Mouse (Mus musculus) CH12.LX (cell line): ENCODE measurements at regions not wholly inside any gene's neighbourhood (a gene's known extent, or its start where the extent isn't known, plus 50 kb on each side); places are given as distances from the start of the nearest gene placed in this dataset.

ENCODE experiments used
- DNase-seq: peaks from one replicate; pipeline ENCODE4 v3.0.0-alpha.2; 2013; ENCODE audit errors: extremely low read depth
- H3K27ac ChIP-seq: 2 replicates; pipeline ENCODE4 v1.5.1; 2012; ENCODE audit warnings: low read depth, mild to moderate bottlenecking, control low read depth, moderate library complexity; ENCODE audit not compliant: insufficient read depth
- H3K27me3 ChIP-seq: replicated peaks from 2 replicates; pipeline ENCODE3; 2012; ENCODE audit warnings: inconsistent platforms
- H3K36me3 ChIP-seq, 2 experiments: replicated peaks in 1 of 2; 2 replicates each; pipeline versions ENCODE3 to v1.6.1; 2012; ENCODE audit warnings: inconsistent platforms in 1 of 2, low read length in 1 of 2, mild to moderate bottlenecking in 1 of 2, mixed read lengths in 1 of 2, moderate library complexity in 1 of 2; ENCODE audit not compliant: control insufficient read depth in 1 of 2, insufficient read depth in 1 of 2
- H3K4me1 ChIP-seq, 2 experiments: 2 replicates each; pipeline ENCODE4 v1.6.1; 2012; ENCODE audit warnings: inconsistent platforms in 1 of 2, moderate library complexity in 1 of 2; ENCODE audit not compliant: insufficient read depth in 2 of 2, control insufficient read depth in 1 of 2
- H3K4me2 ChIP-seq: 2 replicates; pipeline ENCODE4 v1.6.1; 2012; ENCODE audit warnings: low read depth, mild to moderate bottlenecking, control low read depth; ENCODE audit not compliant: poor library complexity, insufficient read depth, severe bottlenecking
- H3K4me3 ChIP-seq, 3 experiments: fragments of 150-350 bp in 1 of 3; sonication (generic) in 1 of 3; replicated peaks in 1 of 3; 2 replicates each; pipeline versions ENCODE3 to v1.5.1; 2011 to 2012; ENCODE audit warnings: low read depth in 2 of 3, low read length in 2 of 3, mild to moderate bottlenecking in 2 of 3, moderate library complexity in 2 of 3, control low read depth in 1 of 3, improper control_type of control experiment in 1 of 3, inconsistent platforms in 1 of 3, mixed read lengths in 1 of 3; ENCODE audit not compliant: poor library complexity in 1 of 3
- H3K79me2 ChIP-seq: replicated peaks from 2 replicates; pipeline ENCODE4 v1.6.1; 2012; ENCODE audit warnings: mild to moderate bottlenecking, moderate library complexity; ENCODE audit not compliant: control insufficient read depth, poor library complexity, insufficient read depth, severe bottlenecking; ENCODE audit errors: extremely low read depth
- H3K9ac ChIP-seq: 2 replicates; pipeline ENCODE4 v1.6.1; 2012; ENCODE audit warnings: low read depth, mild to moderate bottlenecking, control low read depth, moderate library complexity; ENCODE audit not compliant: insufficient read depth
- H3K9me3 ChIP-seq: replicated peaks from 2 replicates; pipeline ENCODE3; 2012; ENCODE audit warnings: low read length, inconsistent platforms, mixed read lengths
- CHD1 ChIP-seq: IDR thresholded peaks from 2 replicates; pipeline ENCODE4 v1.6.1; 2012; ENCODE audit warnings: low read depth, low read length, improper control_type of control experiment, inconsistent platforms
- ELF1 ChIP-seq: IDR thresholded peaks from 2 replicates; pipeline ENCODE4 v1.6.1; 2014; ENCODE audit warnings: low read depth, mild to moderate bottlenecking, inconsistent platforms, low read length, improper control_type of control experiment
- EP300 ChIP-seq: IDR thresholded peaks from 2 replicates; pipeline ENCODE4 v1.6.1; 2011; ENCODE audit warnings: low read length, improper control_type of control experiment
- ETS1 ChIP-seq: conservative IDR thresholded peaks from 2 replicates; pipeline ENCODE4 v1.6.1; 2012; ENCODE audit warnings: low read depth, mild to moderate bottlenecking, inconsistent platforms, low read length, improper control_type of control experiment, moderate library complexity
- HCFC1 ChIP-seq: IDR thresholded peaks from 2 replicates; pipeline ENCODE4 v1.6.1; 2012; ENCODE audit warnings: low read depth, mild to moderate bottlenecking, inconsistent platforms, low read length, improper control_type of control experiment
- IRF4 ChIP-seq: IDR thresholded peaks from 2 replicates; pipeline ENCODE4 v1.6.1; 2014; ENCODE audit warnings: low read depth, mild to moderate bottlenecking, inconsistent platforms, low read length, improper control_type of control experiment
- JUN ChIP-seq: IDR thresholded peaks from 2 replicates; pipeline ENCODE4 v1.6.1; 2011; ENCODE audit warnings: low read depth, mild to moderate bottlenecking, low read length, improper control_type of control experiment, moderate library complexity; ENCODE audit not compliant: insufficient read depth
- JUND ChIP-seq: conservative IDR thresholded peaks from 2 replicates; pipeline ENCODE4 v1.6.1; 2011; ENCODE audit warnings: low read depth, low read length, improper control_type of control experiment
- MAFK ChIP-seq: IDR thresholded peaks from 2 replicates; pipeline ENCODE4 v1.6.1; 2011; ENCODE audit warnings: low read length, improper control_type of control experiment; ENCODE audit not compliant: insufficient replicate concordance
- MAZ ChIP-seq: IDR thresholded peaks from 2 replicates; pipeline ENCODE4 v1.6.1; 2012; ENCODE audit warnings: low read depth, mild to moderate bottlenecking, inconsistent platforms, low read length, improper control_type of control experiment, moderate library complexity
- MEF2A ChIP-seq: IDR thresholded peaks from 2 replicates; pipeline ENCODE4 v1.6.1; 2014; ENCODE audit warnings: low read depth, mild to moderate bottlenecking, inconsistent platforms, low read length, improper control_type of control experiment, borderline replicate concordance
- MXI1 ChIP-seq: IDR thresholded peaks from 2 replicates; pipeline ENCODE4 v1.6.1; 2011; ENCODE audit warnings: mild to moderate bottlenecking, low read depth, low read length, improper control_type of control experiment
- MYC ChIP-seq: IDR thresholded peaks from 2 replicates; pipeline ENCODE4 v1.6.1; 2011; ENCODE audit warnings: low read depth, mild to moderate bottlenecking, improper control_type of control experiment, low read length
- NELFE ChIP-seq: IDR thresholded peaks from 2 replicates; pipeline ENCODE4 v1.6.1; 2011; ENCODE audit warnings: low read depth, low read length, improper control_type of control experiment
- NRF1 ChIP-seq: IDR thresholded peaks from 2 replicates; pipeline ENCODE4 v1.6.1; 2014; ENCODE audit warnings: low read depth, mild to moderate bottlenecking, inconsistent platforms, low read length, improper control_type of control experiment, moderate library complexity
- PAX5 ChIP-seq: IDR thresholded peaks from 2 replicates; pipeline ENCODE4 v1.6.1; 2012; ENCODE audit warnings: low read length, inconsistent platforms, mixed read lengths
- POLR2A ChIP-seq: IDR thresholded peaks from 2 replicates; pipeline ENCODE4 v1.6.1; 2011; ENCODE audit warnings: low read depth, mild to moderate bottlenecking, improper control_type of control experiment, low read length
- POLR2AphosphoS2 ChIP-seq: IDR thresholded peaks from 2 replicates; pipeline ENCODE4 v1.6.1; 2011; ENCODE audit warnings: low read depth, low read length, improper control_type of control experiment
- RCOR1 ChIP-seq: conservative IDR thresholded peaks from 2 replicates; pipeline ENCODE4 v1.6.1; 2012; ENCODE audit warnings: low read depth, mild to moderate bottlenecking, inconsistent platforms, low read length, improper control_type of control experiment
- SIN3A ChIP-seq: IDR thresholded peaks from 2 replicates; pipeline ENCODE4 v1.6.1; 2012; ENCODE audit warnings: low read length, improper control_type of control experiment, inconsistent platforms
- TCF12 ChIP-seq: IDR thresholded peaks from 2 replicates; pipeline ENCODE4 v1.6.1; 2014; ENCODE audit warnings: low read depth, mild to moderate bottlenecking, inconsistent platforms, low read length, improper control_type of control experiment
- UBTF ChIP-seq: IDR thresholded peaks from 2 replicates; pipeline ENCODE4 v1.6.1; 2012; ENCODE audit warnings: low read depth, mild to moderate bottlenecking, inconsistent platforms, low read length, improper control_type of control experiment, moderate library complexity
- USF2 ChIP-seq: conservative IDR thresholded peaks from 2 replicates; pipeline ENCODE4 v1.6.1; 2011; ENCODE audit warnings: low read depth, low read length, improper control_type of control experiment
- ZC3H11A ChIP-seq: IDR thresholded peaks from 2 replicates; pipeline ENCODE4 v1.6.1; 2012; ENCODE audit warnings: low read depth, mild to moderate bottlenecking, inconsistent platforms, low read length, improper control_type of control experiment
- ZKSCAN1 ChIP-seq: IDR thresholded peaks from 2 replicates; pipeline ENCODE4 v1.6.1; 2012; ENCODE audit warnings: low read depth, inconsistent platforms, low read length, improper control_type of control experiment, borderline replicate concordance
- ZMIZ1 ChIP-seq: IDR thresholded peaks from 2 replicates; pipeline ENCODE4 v1.6.1; 2012; ENCODE audit warnings: low read depth, mild to moderate bottlenecking, inconsistent platforms, low read length, improper control_type of control experiment
- ZNF384 ChIP-seq: IDR thresholded peaks from 2 replicates; pipeline ENCODE4 v1.6.1; 2012; ENCODE audit warnings: low read depth, low read length, improper control_type of control experiment, inconsistent platforms
- dilution Hi-C: fragments of 300-500 bp; cut with MboI; formaldehyde crosslinking; loops from 2 replicates; pipeline ENCODE4 v1.14.3; 2020; ENCODE audit warnings: low sequenced_read_pairs; ENCODE audit not compliant: extremely low pct_unique_long_range_greater_than_20kb, extremely low pct_ligation_motif_present
- in situ Hi-C: fragments of 300-500 bp; cut with MboI; formaldehyde crosslinking; loops from 3 replicates; pipeline ENCODE4 v1.14.3; 2019; ENCODE audit warnings: low sequenced_read_pairs, low pct_ligation_motif_present, low pct_unique_long_range_greater_than_20kb, mixed read lengths

GRCm38 (mm10) chr13:44172701-44173100, 388.1 kb downstream of the Cd83 start:
- Histone ChIP-seq H3K9ac (no peak overlapping the region), H3K4me2 (no peak overlapping the region), H3K4me3 (no peak overlapping the region), H3K27me3 (no peaks in the 10 kb centered on the region), H3K36me3 (no peaks in the 10 kb centered on the region), H3K4me1 (peaks cover 0 to 12% of the 10 kb centered on the region in 2 experiments; a peak in 2 of 4 replicates), H3K9me3 (no peaks in the 10 kb centered on the region), H3K27ac (no peak overlapping the region), H3K79me2 (no peaks in the 10 kb centered on the region)
- TF ChIP-seq ETS1 (no peak), MXI1 (no peak), EP300 (no peak), POLR2AphosphoS2 (no peak), TCF12 (no peak), RCOR1 (no peak), NELFE (no peak), HCFC1 (no peak), IRF4 (no peak), ZKSCAN1 (no peak), ZNF384 (no peak)
- in situ Hi-C loops (no loop called here), dilution Hi-C loops (no loop called here)
- no peak for DNase-seq

- Histone ChIP-seq H3K27ac (no peak overlapping the region), H3K4me2 (no peak overlapping the region), H3K4me3 (no peak overlapping the region), H3K36me3 (no peaks in the 10 kb centered on the region), H3K79me2 (no peaks in the 10 kb centered on the region), H3K4me1 (peaks cover 0 to 12% of the 10 kb centered on the region in 2 experiments; a peak in 2 of 4 replicates), H3K27me3 (no peaks in the 10 kb centered on the region), H3K9me3 (no peaks in the 10 kb centered on the region), H3K9ac (no peak overlapping the region)
- TF ChIP-seq JUND (no peak), PAX5 (no peak), ETS1 (no peak), CHD1 (no peak), NRF1 (no peak), ZNF384 (no peak), ZMIZ1 (no peak), JUN (no peak), SIN3A (no peak), UBTF (no peak), USF2 (no peak), ELF1 (no peak), ZC3H11A (no peak), POLR2A (no peak), MAZ (no peak), MEF2A (no peak), HCFC1 (no peak), MAFK (no peak), MYC (no peak), IRF4 (no peak)
- in situ Hi-C loops (no loop called here), dilution Hi-C loops (no loop called here)
- DNase-seq: no peak
Observed at GRCm38 (mm10) chr13:44174236-44174635, 389.7 kb downstream of the Cd83 start.
